Mouse (Mus musculus): ENCODE results near the gene Gm428. TPM values are rescaled to one million over a fixed set of nuclear protein-coding genes. Genes with fewer than 3 reads are reported as not detected.
"Not testable (repeated sequence)": the region's sequence is repeated elsewhere in the genome, so short reads cannot be mapped to it uniquely, and the experiment has no call there.

The Gm428 gene
- not detected in 2 replicates for polyA plus RNA-seq (2012; rRNA removed)

DNA sequence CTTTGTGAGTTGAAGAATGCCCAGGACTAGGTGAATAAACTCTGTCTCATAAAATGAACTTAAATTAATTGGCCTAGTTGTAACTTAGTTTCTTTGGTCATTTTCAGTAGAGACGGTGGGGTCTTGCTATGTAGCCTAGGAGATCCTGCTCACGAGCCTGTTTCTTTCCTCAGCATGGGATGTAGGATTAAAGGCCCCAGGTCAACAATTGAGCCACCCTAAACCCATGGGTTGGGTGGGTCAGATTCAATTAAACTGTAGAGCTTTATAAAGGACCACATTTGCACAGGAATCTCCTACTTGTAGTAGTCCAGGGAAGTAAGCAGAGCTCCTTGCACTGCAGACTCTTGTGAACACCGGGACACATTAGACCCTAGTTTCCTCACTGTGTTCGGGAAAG lies at the start of gene Gm428:
TSS of gene Gm428 (plus strand) at position 301 of the 400 bp plus-strand sequence.
- DNase-seq (ENCODE audit: low read depth, low spot score) = not testable (repeated sequence)
- WGBS = 98% methylated on average over 2 of the region's 4 CpGs

DNA sequence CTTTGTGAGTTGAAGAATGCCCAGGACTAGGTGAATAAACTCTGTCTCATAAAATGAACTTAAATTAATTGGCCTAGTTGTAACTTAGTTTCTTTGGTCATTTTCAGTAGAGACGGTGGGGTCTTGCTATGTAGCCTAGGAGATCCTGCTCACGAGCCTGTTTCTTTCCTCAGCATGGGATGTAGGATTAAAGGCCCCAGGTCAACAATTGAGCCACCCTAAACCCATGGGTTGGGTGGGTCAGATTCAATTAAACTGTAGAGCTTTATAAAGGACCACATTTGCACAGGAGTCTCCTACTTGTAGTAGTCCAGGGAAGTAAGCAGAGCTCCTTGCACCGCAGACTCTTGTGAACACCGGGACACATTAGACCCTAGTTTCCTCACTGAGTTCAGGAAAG lies 45.5 kb upstream of the Gm428 start, which contains the start of gene Gm11236:
TSS of gene Gm11236 (plus strand) at position 301 of the 400 bp plus-strand sequence.
- DNase-seq (ENCODE audit: low read depth, low spot score) = not testable (repeated sequence)
- WGBS = no CpG with 5 or more reads among the region's 4 CpGs

DNA sequence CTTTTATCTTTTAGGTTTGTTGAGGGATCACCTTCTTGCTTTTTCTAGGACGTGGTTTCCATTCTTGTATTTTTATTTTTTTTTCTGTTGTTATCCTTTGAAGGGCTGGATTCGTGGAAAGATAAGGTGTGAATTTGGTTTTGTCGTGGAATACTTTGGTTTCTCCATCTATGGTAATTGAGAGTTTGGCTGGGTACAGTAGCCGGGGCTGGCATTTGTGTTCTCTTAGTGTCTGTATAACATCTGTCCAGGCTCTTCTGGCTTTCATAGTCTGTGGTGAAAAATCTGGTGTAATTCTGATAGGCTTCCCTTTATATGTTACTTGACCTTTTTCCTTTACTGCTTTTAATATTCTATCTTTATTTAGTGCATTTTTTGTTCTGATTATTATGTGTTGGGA lies 21.5 kb upstream of the Gm428 start:
- DNase-seq (ENCODE audit: low read depth, low spot score) = not testable (repeated sequence)
- 84% methylated on average over 4 of the region's 4 CpGs for WGBS

DNA sequence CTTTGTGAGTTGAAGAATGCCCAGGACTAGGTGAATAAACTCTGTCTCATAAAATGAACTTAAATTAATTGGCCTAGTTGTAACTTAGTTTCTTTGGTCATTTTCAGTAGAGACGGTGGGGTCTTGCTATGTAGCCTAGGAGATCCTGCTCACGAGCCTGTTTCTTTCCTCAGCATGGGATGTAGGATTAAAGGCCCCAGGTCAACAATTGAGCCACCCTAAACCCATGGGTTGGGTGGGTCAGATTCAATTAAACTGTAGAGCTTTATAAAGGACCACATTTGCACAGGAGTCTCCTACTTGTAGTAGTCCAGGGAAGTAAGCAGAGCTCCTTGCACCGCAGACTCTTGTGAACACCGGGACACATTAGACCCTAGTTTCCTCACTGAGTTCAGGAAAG lies 15.3 kb upstream of the Gm428 start, which contains the start of gene Gm11239:
TSS of gene Gm11239 (plus strand) at position 301 of the 400 bp plus-strand sequence.
- not testable (repeated sequence) for DNase-seq (ENCODE audit: low read depth, low spot score)
- WGBS = no CpG with 5 or more reads among the region's 4 CpGs

DNA sequence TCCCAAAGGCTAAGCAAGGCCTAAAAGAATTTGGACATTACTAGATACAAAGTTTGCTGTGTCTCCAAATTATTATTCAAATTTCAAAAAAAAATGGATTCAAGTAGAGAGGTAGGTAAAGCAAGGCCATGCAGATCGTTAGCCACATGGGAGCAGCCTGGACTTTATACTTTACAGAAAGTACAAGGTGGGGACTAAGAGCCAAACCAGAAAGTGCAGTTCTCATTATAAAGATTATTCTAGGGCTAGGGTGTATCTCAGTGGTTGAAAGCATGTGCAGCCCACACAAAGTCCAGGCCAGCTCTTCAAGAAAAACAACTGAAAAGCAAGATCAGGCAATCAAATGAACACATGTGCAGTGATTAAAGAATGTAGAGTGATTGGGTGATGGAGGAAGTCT lies 35.4 kb downstream of the Gm428 start:
- 28% methylated on average over 1 of the region's 1 CpGs for WGBS
- no peak for DNase-seq (ENCODE audit: low read depth, low spot score)

DNA sequence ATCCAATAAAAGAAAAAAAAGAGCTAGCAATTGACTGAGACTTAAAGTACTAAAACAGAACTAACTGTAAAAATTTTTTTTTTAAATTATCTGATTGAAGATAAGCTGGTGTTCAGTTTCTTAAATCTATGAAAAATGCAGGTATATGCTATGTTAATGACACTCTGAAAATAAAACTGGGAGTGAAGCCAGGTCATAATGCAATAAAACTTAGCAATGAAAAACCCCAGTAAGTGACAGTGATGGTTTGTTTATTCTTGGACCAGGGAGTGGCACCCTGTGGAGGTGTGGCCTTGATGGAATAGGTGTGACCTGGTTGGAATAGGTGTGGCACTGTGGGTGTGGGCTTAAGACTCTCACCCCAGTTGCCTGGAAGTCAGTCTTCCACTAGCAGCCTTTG lies 36.5 kb downstream of the Gm428 start:
- DNase-seq (ENCODE audit: low read depth, low spot score) = peak; percentile 64

Other genes starting within 250 kb of the Gm428 start
- not detected in 2 replicates for gene Gm11238, start 75.6 kb upstream of the Gm428 start, polyA plus RNA-seq (2012; rRNA removed)
- not detected in 2 replicates for gene Gm11237, start 60.5 kb upstream of the Gm428 start, polyA plus RNA-seq (2012; rRNA removed)
- not detected in 2 replicates for gene Gm11236, start 45.4 kb upstream of the Gm428 start, polyA plus RNA-seq (2012; rRNA removed)
- not detected in 2 replicates for gene Gm11239, start 15.2 kb upstream of the Gm428 start, polyA plus RNA-seq (2012; rRNA removed)
- 3.6 and 6.3 TPM in 2 replicates for gene Rasef, start 107.5 kb downstream of the Gm428 start, polyA plus RNA-seq (2012; rRNA removed)
- gene Gm11758, start 192.8 kb downstream of the Gm428 start, polyA plus RNA-seq (2012; rRNA removed) = not detected in 2 replicates
- not detected in 2 replicates for gene Gm11757, start 207.6 kb downstream of the Gm428 start, polyA plus RNA-seq (2012; rRNA removed)
- not detected in 2 replicates for gene Gm13871, start 222.4 kb downstream of the Gm428 start, polyA plus RNA-seq (2012; rRNA removed)
- not detected in 2 replicates for gene Gm11756, start 237.2 kb downstream of the Gm428 start, polyA plus RNA-seq (2012; rRNA removed)

Data from large intestine, adult 2 months (tissue).